Mouse (Mus musculus) gastrocnemius, postnatal 36 days (tissue): ENCODE data around the gene Hist3h2ba. TPM values are rescaled to one million over a fixed set of nuclear protein-coding genes. Genes with fewer than 3 reads are reported as not detected.

Source experiments
- DNase-seq, 2 experiments: peaks; one replicate each; pipeline ENCODE4 v3.0.0; 2022
- intact Hi-C: fragments of 180-260 bp; cut with DNase I; formaldehyde crosslinking; loops from one replicate; pipeline ENCODE4 v1.15.1; 2025
- long read RNA-seq, 2 experiments: library from polyadenylated mRNA; stranded (forward); transcript quantifications; one replicate each; pipeline ENCODE4 v2.0.0; 2021
- total RNA-seq, 2 experiments: library from RNA; stranded (reverse); gene quantifications; 2 replicates each; pipeline ENCODE4 v1.2.3; 2021

Hist3h2ba gene
- 1 to 10 TPM; 1.1 to 1.5 TPM for total RNA-seq
- long read RNA-seq, experiment 1: 0 reads
- long read RNA-seq, experiment 2: 0 reads

DNA sequence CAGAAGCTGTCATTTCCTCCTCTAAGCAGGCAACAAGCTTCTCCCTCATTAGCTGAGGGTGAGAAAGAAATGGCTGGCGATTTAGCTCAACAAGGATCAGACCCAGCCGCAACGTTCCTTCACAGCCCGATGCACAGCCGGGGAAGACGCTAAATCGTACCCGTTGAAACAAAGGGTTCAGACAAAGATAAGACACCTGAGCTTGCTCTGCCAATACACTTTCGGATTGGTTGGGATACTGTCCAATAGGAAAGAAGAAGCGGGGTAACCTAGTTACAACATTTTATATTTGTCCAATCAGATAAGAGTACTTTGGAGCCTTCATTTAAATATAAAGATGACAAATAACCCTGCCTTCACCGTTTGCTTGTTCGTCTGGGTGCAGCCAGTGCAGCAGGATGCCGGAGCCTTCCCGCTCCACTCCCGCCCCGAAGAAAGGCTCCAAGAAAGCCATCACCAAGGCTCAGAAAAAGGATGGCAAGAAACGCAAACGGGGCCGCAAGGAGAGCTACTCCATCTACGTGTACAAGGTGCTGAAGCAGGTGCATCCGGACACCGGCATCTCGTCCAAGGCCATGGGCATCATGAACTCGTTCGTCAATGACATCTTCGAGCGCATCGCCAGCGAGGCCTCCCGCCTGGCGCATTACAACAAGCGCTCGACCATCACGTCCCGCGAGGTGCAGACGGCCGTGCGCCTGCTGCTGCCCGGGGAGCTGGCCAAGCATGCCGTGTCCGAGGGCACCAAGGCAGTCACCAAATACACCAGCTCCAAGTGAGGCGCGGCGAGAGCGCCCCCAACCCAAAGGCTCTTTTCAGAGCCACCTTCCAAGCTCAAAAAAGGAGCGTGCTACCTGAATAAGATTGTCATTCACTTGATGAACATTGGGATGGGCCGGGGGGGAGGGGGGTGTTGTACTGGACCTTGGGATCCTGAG, at the start of gene Hist3h2ba:
Gene Hist3h2ba, plus strand, starts transcription at position 379 of the 938 bp plus-strand sequence.
- intact Hi-C loops: no loop called here
- no peak for DNase-seq

DNA sequence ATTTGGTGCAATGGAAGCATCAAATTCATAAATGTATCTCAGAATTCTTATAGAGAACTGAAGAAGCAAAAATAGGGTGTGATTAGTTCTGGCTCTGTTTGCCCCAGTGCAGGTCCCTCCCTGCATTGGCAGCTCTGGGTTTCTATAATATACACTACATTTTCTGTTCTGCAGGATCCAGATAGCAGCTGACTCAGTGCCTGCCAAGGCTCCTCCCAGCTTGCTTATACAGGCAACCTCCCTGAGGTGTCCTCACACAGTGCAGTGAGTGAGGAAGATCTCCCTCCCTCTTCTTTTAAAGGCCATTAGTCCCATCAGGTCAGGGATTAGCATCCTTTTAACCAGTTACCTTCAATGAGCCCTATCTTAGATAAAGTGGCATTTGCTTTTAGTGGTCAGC, 47.6 kb upstream of the Hist3h2ba start:
- DNase-seq: no peak
- intact Hi-C loops: no loop called here

DNA sequence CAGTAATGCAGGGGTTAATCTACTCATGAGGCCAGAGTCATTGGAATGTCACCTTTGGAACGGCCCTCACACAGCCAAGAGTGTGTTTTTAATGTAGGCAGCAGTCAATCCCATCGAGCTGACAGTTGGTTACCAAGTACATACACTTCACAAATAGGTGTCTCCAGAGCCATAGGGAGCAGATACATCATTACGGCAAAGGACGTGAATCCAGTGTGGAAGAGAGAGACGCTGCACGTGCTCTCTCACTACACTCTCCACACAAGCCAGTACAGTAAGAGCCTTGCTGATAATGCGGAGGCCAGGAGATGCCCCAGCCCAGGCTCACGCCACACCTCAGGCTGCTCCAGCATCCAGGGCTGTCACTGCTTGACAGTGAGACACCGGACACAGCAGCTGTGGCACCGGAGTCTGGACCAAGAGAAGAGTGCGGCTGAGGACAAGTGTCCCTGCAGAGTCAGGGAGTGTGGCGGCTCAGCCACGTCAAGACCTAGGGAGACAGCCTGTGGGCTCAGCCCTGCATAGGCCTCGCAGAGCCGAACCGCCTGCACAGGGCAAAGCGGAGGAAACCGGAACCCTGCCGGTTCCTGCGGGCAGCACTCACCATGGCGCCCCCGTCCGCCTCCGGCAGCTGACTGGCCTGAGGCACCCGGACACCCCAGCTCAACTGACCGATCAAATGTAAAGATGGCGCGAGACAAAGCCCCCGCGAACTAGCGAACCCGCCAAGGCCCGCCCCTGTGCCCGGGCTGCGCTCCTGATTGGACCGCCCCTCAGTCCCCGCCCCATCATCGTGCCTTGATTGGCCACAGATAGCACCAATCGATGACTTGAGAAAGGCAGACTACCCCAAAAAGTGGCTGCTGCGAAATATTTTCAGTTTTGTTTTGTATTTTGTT, 45.0 kb upstream of the Hist3h2ba start, which contains the start of gene Zfp39:
Gene Zfp39, minus strand, starts transcription at position 715 of the 899 bp plus-strand sequence.
- peak; percentile 95 to 99 for DNase-seq
- intact Hi-C loops: no loop called here

DNA sequence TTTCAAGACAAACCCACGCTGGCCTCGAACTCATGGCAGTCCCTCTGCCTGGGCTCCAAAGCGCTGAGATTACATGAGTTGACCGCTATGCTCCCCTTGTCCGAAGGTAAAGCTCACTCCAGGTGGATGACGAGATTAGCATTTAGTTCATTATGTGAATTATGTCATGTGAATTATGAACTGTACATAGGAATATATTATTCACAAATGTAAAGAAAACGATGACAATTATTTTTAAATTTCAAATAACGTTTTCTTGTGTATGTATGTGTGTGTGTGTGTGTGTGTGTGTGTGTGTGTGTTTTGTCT, 44.4 kb upstream of the Hist3h2ba start:
- DNase-seq: no peak
- intact Hi-C loops: no loop called here

DNA sequence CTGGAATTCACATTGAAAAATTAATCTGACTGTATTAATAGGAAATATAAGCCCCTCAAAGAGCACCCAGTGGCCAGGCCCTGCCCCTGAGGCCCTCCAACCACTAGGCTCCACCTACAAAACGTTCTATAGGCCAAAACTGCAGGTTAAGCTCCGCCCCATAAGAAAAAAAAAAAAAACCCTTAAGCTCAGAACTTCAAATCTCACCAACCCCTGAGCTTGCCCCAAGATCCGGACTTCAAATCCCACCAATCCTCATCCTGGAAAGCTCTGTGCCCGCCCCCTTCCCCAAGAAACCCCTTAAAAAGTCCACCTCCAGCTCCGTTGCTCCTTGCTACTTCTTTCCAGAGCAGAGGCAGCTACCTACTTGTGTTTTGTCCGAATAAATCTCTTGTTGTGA, 43.9 kb upstream of the Hist3h2ba start:
- intact Hi-C loops: no loop called here
- DNase-seq: no peak

DNA sequence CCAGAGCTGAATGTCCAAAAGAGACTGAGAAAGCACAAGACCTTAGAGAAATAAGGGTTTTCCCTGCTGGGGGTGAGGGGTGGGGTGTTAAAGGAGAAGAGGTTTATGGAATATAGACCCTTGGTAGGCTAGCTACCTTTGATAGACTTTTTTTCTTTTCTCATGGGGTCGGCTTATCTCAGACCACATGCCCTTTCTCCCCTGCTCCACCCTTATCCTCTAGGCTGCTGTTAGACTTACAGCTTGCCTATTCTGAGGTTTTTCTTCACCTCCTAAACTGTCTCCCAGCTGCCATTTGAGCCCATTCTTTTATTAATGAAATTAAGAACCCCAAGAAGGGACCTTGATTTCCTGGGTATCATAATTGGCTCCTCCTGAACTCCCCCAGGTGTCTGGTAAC, 34.9 kb upstream of the Hist3h2ba start:
- intact Hi-C loops: no loop called here
- DNase-seq: no peak

DNA sequence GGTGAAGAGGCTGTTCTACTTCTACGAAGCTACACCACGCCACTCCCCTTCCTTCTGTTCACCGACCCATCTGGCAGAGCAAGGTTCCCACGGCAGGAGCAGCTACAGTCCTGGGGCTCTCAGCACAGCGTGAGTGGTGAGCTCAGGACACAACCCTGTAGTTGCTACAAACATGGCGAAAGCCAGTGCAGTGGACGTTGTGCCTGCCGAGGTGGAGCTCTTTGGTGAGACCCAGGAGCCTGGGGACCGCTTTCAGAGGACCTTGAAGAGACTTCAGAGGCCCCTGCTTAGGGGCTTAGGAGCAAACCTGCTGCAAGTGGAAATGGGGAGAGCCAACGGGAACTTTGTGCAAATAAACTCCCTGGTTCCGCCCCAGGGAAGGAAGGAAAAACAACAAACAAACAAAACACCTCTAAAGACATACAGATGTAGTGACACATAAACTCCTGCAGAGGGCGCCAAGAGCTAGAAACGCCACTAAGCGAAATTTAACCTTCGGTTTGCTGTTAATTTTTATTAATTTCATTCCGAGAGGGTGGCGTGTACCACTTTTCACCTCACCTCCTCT, 34.2 kb upstream of the Hist3h2ba start:
- no peak for DNase-seq
- intact Hi-C loops: no loop called here

DNA sequence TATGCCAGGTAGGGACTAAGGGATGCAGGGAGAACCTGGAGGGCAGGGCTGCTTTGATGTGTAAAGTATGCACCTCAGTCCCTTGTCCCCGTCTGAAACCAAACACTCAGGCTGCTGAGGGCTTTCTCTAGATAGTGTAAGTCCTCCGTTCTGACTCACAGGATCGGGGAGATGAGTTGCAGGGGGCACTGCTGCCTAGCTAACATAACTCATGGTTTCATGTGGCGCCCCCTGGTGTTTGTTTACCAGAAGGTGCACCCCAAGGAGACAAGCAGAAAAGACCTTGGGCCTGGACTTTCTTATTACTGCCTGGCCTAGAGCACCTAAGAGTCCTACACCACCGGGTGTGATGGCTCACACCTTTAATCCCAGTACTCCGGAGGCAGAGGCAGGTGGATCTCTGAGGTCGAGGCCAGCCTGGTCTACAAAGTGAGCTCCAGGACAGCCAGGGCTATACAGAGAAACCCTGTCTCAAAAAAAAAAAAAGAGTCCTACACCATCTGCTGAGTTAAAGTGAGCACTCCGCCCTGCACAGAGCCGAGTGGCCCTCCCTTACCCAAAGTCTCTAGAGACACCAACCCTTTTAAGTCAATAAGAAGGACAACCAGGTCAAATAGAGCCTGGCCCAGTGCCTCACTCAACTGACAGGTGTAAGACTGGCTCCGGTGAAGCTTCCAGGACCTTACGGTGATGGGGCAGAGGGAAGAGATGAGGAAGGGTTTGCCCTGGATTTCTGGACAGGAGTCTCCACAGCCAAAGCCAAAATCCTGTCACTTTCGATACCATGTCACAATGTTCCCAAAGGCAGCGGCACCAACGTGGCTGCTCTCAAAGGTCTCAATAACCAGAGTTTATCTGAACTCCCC, 31.6 kb upstream of the Hist3h2ba start:
- intact Hi-C loops: no loop called here

DNA sequence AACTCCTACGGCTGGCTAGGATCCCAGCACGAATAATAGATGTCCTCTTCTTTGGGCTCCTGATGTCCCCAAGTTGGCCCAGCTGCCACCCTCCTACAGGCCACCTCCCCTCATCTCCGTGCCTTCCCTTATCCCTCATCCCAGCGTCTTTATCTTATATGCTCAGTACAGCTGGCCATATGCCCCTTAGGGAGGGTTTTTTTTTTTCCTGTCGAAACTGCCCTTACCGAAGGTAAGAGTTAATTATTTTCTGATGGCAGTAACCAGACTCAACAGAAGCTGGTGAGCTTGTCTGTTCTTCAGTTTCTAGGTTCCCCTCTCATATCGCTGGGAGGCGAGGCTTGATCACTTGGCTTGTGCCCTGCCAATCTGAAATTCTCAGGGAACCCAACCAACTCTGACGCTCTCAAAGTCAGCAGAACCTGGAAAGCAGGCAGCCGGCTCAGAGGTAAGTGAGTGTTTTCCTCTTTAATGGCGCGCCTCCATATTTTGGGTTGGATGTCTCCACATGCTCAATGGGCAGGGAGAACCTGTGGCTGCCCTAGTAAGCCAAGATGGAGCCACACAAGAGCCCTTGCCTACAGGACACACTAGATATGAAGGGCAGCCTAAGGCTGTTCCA, 30.9 kb upstream of the Hist3h2ba start, which contains the start of gene Btnl10:
Gene Btnl10, plus strand, starts transcription at position 164 of the 622 bp plus-strand sequence.
- intact Hi-C loops: no loop called here
- no peak for DNase-seq

More for the DNA sequence above, 31.6 kb upstream of the Hist3h2ba start:
- DNase-seq: no peak

DNA sequence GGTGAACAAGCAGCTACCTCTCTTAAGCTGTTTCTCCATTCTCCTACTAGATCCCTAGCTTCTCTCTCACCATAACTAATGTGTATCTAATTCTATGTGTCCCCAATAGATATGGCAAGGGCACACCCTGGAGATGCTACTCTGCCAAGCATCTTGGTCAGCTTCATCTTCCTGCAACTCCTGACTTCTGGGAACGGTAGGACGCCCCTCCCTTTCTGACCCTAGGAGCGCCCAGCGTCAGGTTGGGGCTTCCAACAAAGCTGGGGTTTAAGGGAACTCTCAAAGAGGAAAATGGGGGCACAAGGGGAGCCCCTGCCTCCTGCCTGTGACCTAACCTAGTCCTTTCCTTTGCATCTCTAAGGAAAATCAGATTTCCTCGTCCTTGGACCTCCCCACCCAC, 30.0 kb upstream of the Hist3h2ba start:
- intact Hi-C loops: no loop called here
- DNase-seq: no peak

DNA sequence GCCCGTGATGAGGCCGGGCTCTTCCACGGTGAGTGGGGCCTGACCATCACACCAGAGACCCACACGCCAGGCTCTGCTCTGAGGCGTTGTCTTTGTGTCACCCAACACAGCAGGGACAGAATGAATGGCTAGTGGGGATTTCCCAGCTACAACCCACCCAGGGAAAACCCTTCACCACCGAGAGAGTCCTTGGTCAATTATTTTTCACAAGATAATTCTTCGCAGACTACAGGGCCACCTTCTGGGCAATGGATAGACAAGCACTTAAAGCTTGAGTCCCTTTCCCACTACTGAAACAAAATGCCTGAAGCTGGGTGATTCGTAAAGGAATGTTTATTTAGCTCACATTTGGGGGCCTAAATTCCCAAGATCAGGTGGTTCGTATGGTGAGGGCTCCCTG, 26.3 kb upstream of the Hist3h2ba start:
- intact Hi-C loops: no loop called here
- no peak for DNase-seq

DNA sequence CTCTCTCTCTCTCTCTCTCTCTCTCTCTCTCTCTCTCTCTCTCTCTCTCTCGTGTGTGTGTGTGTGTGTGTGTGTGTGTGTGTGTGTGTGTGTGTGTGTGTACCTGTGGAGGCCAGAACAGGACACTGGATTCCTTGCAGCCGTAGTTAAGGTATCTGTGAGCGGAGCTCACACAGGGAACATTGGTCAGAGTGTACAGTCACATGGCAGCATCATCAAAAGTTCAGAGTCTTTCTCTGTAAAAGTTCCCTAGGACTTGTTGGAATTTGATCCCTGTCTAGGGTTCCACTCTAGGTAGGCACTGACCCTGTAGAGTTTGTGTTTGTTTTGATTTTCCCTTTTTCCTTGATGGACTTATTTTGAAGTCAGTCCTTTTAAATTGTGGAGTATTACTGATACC, 22.1 kb upstream of the Hist3h2ba start:
- no peak for DNase-seq
- intact Hi-C loops: no loop called here

DNA sequence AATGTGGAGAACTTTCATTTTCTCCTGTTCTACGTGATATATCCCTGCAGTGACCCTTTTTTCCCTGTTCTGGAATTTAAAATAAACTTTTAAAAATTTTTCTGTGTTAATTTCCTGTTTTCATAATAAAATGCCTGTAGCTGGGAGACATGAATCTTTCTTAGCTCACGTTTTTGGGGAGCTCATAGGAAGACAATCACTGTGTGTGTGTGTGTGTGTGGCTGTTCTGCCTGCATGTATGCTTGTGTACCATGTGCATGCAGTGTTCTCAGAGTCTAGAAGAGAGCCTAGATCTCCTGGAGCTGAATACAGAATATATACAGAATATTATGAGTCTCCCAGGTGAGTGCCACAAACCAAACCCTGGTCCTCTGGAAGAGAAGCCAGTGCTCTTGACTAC, 21.7 kb upstream of the Hist3h2ba start:
- intact Hi-C loops: no loop called here
- no peak for DNase-seq

DNA sequence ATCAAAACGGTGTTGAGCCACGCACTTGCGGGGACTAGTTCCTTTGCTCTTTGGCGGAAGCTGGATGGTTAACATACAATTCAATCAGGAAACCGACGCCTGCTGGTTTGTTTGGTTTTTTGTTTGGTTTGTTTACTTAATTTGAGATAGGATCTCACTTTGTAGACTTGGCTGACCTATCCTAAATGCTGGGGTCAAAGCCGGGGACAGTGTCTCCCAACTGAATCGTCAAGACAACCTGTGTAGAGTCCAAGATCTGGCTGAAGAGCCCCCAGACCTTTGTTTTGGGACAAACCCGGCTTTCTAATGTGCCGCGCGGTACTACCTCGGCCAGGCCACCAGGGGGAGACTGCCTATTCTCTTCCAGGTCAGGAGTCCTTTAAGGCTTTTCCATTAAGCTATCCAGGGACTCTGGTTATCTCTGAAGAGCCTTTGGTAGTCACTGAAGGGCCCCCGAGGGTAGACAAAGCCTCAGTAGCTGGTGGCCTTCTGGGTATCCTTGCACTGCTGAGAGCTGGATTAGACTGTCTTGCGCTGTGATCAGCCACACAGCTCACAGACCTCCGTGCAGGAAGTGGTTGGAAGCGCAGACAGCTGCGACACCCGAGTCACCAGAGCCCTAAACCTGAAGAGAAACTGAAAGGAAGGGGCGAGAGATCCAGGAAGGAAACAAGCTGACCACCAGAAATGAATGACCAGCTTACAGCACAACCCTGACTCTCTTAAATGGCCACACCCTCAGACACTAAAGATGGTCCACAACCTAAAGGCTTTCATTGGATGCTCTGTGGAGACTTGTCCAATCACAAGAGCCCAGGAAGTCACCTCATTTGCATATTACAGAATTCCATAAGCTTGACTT, 20.7 kb upstream of the Hist3h2ba start:
- peak; percentile 30 to 34 for DNase-seq
- intact Hi-C loops: no loop called here

DNA sequence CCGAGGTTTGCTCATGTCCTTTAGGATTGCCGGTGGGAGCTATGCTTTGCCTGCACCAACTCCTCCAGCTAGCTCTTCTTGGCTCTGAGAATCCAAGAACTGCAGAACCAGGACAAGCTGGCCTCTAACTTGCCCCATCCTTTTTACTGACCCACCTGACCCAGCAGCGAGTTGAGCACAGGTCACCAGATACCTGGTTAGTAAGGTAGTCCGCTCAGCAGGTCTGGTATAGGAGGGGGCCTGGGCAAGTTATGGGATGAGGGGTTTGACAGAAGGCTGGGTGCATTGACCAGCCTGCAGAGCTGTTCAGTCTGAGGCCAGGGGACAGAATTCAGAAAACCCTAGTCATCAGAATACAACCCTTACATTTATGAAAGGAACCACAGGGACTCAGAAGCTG, 19.7 kb upstream of the Hist3h2ba start:
- intact Hi-C loops: no loop called here
- no peak for DNase-seq

DNA sequence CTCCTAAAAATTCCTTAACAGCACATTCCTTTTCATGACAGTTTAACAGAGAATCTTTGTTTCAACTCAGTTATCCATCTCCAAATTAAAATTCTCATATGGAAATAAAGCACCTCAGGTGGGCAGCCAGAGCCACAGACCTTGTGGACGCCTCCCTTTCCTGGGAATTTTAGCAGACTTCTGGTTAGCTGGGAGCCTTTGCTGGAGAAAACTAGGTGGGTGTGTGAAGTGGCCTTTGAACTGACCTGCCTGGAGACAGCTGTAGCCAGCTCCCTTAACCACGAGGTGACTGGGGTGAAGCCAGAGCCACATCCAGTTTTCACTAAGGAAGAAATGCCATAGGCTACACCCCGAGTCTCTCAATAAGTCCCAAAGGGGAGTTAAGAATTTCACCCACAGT, 19.1 kb upstream of the Hist3h2ba start:
- no peak for DNase-seq
- intact Hi-C loops: no loop called here

DNA sequence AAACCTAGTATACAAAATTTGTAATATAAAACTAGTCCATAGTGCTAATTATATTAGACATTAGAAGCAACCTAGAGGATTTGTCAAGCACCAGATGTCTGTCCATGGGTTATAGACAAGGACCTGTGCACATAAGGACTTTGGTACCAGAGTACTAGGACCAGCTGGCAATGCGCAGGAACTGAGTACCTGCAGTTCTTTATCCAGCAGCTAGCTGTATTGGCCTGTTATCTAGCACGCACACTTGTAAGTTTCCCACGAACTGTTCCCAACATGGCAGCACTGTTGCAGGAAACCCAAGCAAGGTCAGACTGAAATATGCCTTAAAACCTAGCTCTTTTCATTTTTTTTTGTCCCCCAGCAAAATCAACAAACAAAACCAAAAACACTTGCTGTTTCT, 18.5 kb upstream of the Hist3h2ba start:
- intact Hi-C loops: no loop called here
- DNase-seq: no peak

DNA sequence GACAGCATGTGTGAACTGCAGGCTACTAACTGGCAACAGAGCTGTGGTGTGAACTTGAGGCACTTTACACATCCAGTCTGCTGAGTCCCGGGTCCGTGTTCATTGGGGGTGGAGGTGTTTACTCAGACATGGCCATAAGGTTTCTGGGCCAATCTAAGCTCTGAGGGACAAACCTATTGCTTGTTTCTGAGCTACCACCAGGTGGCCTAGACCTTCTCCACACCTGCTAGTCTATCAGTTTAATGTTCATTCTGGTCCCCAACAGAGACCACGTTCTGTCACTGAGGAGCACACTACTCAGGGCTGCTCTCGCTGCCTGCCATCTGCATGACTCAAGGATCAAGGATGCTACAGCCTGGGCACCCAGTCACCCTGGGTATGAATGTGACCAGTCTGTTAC, 17.1 kb upstream of the Hist3h2ba start:
- intact Hi-C loops: no loop called here
- DNase-seq: no peak

DNA sequence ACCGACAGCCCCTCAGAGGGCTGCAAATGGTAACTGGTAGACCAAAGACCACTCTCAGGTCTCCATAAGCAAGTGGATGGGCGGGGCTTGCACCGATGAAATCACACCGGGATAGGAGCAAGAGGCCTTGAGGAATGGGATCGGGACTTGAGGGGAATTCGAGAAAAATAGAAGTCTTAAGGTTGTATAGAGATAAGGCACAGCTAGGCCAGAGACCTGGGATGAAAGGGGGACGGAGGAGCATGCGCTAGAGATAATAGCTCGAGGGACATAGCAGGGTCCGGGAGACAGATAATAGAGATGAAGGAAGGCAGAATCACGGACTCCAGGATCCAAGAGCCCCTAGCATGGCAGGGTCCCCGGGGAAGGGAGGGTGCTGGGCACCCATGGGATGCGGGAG, 10.8 kb upstream of the Hist3h2ba start:
- DNase-seq: no peak
- intact Hi-C loops: no loop called here
